19 mouse cellular contexts compared by ENCODE assay signal in the genomic region with DNA sequence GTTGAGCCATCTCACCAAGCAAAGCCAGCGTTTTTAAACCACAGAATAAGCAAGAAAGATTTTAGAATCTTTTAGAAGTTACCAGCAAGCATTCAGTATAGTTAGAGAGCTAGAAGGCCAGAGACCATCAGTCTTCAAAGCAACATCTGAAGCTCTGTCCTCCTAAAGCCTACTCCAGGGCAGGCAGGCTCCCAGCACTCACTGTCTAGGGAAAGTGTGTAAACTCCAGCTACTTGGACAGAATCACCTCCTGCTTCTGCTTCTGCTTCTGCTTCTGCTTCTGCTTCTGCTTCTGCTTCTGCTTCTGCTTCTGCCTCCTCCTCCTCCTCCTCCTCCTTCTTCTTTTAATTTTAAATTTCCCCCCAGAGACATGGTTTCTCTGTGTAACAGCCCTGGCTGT.
"Had no signal": no experiment of that assay in that cellular context is flagged by ENCODE, and none has a peak within 500 bp of the region (broad histone marks: within the 10 kb centered on the region; RNA-seq: fewer than 3 reads in every experiment).

No protein-coding gene starts in this region.

- H3K9ac ChIP-seq: liver, embryonic 14.5 days; lung, embryonic 14.5 days; midbrain, embryonic 12.5 days; neural tube, embryonic 13.5 days; neural tube, embryonic 15.5 days had no signal

- H3K4me3 ChIP-seq: megakaryocyte, embryonic 14.5 days; midbrain, embryonic 12.5 days; myocyte; neural tube, embryonic 13.5 days; neural tube, embryonic 15.5 days had no signal

- DNase-seq: lung, adult 18-20 months; lung, embryonic 14.5 days; lung, postnatal 10 days; lung, postnatal 4 days; midbrain, embryonic 14.5 days; retina, postnatal 1 day; right cerebral cortex, adult 18-20 months; right cerebral cortex, postnatal 25 days; right cerebral cortex, postnatal 4 days; spleen, adult 18-20 months; thymus, adult 18-20 months; thymus, postnatal 14 days; thymus, postnatal 4 days had no signal

- H3K27me3 ChIP-seq: megakaryocyte, embryonic 14.5 days; midbrain, embryonic 12.5 days; neural tube, embryonic 13.5 days; neural tube, embryonic 15.5 days had no signal

- H3K4me2 ChIP-seq: lung, embryonic 14.5 days; midbrain, embryonic 12.5 days; neural tube, embryonic 13.5 days; neural tube, embryonic 15.5 days had no signal

- H3K4me1 ChIP-seq: megakaryocyte, embryonic 14.5 days; midbrain, embryonic 12.5 days; neural tube, embryonic 13.5 days; neural tube, embryonic 15.5 days had no signal

- H3K27ac ChIP-seq: liver, embryonic 14.5 days; midbrain, embryonic 12.5 days; neural tube, embryonic 13.5 days; neural tube, embryonic 15.5 days had no signal

- H3K9me3 ChIP-seq: megakaryocyte, embryonic 14.5 days; midbrain, embryonic 12.5 days; neural tube, embryonic 13.5 days; neural tube, embryonic 15.5 days had no signal
